Mouse (Mus musculus) common myeloid progenitor, adult 5-6 weeks (primary cell): Measurements from ENCODE around the gene Hdac9. TPM values are rescaled to one million over a fixed set of nuclear protein-coding genes. Genes with fewer than 3 reads are reported as not detected.
A peak's percentile ranks its signal among the peaks of the same experiment; 100 is the strongest.
"Not testable (repeated sequence)": the region's sequence is repeated elsewhere in the genome, so short reads cannot be mapped to it uniquely, and the experiment has no call there.

ENCODE experiments used
- ATAC-seq: replicated peaks from 2 replicates; pipeline ENCODE4 v1.8.0; 2016; ENCODE audit warnings: low read depth, mild to moderate bottlenecking, moderate TSS enrichment, inconsistent platforms; ENCODE audit not compliant: poor library complexity, severe bottlenecking
- total RNA-seq: library from RNA; stranded (forward); fragments of 200-1000, 187-1606 nt; gene quantifications from 2 replicates; pipeline ENCODE4 v1.2.3, GENCODE M21; 2017

Gene Hdac9
- total RNA-seq, 1 experiment from 2014 or later = 12.2 TPM

GRCm38 (mm10) chr12:34444724-34445123 is 472.2 kb downstream of the Hdac9 start:
- not testable (repeated sequence) for ATAC-seq

- ATAC-seq = no peak
These were observed 476.0 kb downstream of the Hdac9 start for GRCm38 (mm10) chr12:34440930-34441329.

GRCm38 (mm10) chr12:34432919-34433318 is 484.0 kb downstream of the Hdac9 start:
- peak; percentile 80 for ATAC-seq

GRCm38 (mm10) chr12:34432461-34432860 is 484.4 kb downstream of the Hdac9 start:
- peak; percentile 84 for ATAC-seq

- no peak for ATAC-seq
These were observed 485.1 kb downstream of the Hdac9 start for GRCm38 (mm10) chr12:34431832-34432231.

- no peak for ATAC-seq
These were observed 491.4 kb downstream of the Hdac9 start for GRCm38 (mm10) chr12:34425468-34425867.

GRCm38 (mm10) chr12:34408139-34408538 is 508.8 kb downstream of the Hdac9 start:
- no peak for ATAC-seq

GRCm38 (mm10) chr12:34407143-34407542 is 509.8 kb downstream of the Hdac9 start:
- ATAC-seq = no peak

- no peak for ATAC-seq
These were observed 514.8 kb downstream of the Hdac9 start for GRCm38 (mm10) chr12:34402065-34402464.

GRCm38 (mm10) chr12:34398611-34399010 is 518.3 kb downstream of the Hdac9 start:
- ATAC-seq = no peak

GRCm38 (mm10) chr12:34394342-34394741 is 522.6 kb downstream of the Hdac9 start:
- no peak for ATAC-seq

GRCm38 (mm10) chr12:34379681-34380080 is 537.2 kb downstream of the Hdac9 start:
- no peak for ATAC-seq

- no peak for ATAC-seq
These were observed 538.3 kb downstream of the Hdac9 start for GRCm38 (mm10) chr12:34378637-34379036.

GRCm38 (mm10) chr12:34351906-34352305 is 565.0 kb downstream of the Hdac9 start:
- ATAC-seq = no peak

GRCm38 (mm10) chr12:34347529-34347928 is 569.4 kb downstream of the Hdac9 start:
- no peak for ATAC-seq

- ATAC-seq = no peak
These were observed 574.1 kb downstream of the Hdac9 start for GRCm38 (mm10) chr12:34342761-34343160.

GRCm38 (mm10) chr12:34338886-34339285 is 578.0 kb downstream of the Hdac9 start:
- 0 out of 2 replicates have a peak, but pooled peaks have one; percentile 56 for ATAC-seq

- no peak for ATAC-seq
These were observed 582.3 kb downstream of the Hdac9 start for GRCm38 (mm10) chr12:34334455-34335084.

- ATAC-seq = peak; percentile 63
These were observed 584.0 kb downstream of the Hdac9 start for GRCm38 (mm10) chr12:34332884-34333283.

- ATAC-seq = no peak
These were observed 589.8 kb downstream of the Hdac9 start for GRCm38 (mm10) chr12:34327111-34327510.

GRCm38 (mm10) chr12:34312113-34312719 is 604.7 kb downstream of the Hdac9 start:
- ATAC-seq = no peak

- ATAC-seq = 0 out of 2 replicates have a peak, but pooled peaks have one; percentile 18
These were observed 611.4 kb downstream of the Hdac9 start for GRCm38 (mm10) chr12:34305453-34305852.
